Mouse (Mus musculus) right cerebral cortex, postnatal 36 days (tissue): ENCODE results near the gene Olfr1217.
"Not testable (repeated sequence)": the region's sequence is repeated elsewhere in the genome, so short reads cannot be mapped to it uniquely, and the experiment has no call there.

Experiments used
- DNase-seq, 2 experiments: peaks; one replicate each; pipeline ENCODE4 v3.0.0; 2022; ENCODE audit warnings: low spot score in 2 of 2, mixed read lengths in 1 of 2

Gene Olfr1217

DNA sequence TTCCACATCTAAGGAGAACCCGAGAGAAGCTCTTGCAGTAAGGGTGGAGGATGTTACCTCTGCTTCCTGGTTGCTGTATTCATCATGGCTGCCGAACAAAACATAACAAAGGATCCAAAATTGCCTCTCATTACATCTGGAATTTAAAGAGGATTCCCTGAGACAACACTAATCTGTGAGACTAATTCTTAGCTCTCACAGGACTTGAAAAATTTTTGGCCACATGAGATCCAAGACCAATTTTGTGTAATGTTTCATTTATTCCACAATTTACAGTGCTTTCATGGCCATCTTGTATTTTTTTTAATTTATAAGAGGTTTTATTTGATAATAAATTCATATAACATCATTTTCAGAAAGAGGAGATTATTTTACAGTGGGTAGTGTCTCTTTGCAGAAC lies at the start of gene Olfr1217:
Olfr1217 (minus strand) TSS at position 101 of the 400 bp plus-strand sequence.
- DNase-seq: no peak

DNA sequence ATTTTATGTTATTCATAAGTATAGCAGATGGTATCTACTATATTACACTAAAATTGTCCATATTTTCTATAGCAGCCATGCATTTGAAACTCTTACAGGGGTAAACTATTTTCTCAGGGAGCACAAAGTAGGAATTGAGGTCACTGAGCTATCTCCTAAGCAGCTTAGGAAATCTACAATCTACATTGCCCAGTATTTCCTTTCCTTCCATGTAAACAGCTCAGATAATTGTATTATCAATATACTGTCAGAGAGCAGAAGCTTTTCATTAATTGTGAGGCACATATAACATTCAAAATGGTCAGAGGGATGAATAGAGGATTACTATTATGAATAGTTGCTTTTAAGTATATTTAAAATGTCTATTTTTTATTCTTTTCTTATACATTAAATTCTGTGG lies 49.6 kb upstream of the Olfr1217 start:
- DNase-seq: no peak

DNA sequence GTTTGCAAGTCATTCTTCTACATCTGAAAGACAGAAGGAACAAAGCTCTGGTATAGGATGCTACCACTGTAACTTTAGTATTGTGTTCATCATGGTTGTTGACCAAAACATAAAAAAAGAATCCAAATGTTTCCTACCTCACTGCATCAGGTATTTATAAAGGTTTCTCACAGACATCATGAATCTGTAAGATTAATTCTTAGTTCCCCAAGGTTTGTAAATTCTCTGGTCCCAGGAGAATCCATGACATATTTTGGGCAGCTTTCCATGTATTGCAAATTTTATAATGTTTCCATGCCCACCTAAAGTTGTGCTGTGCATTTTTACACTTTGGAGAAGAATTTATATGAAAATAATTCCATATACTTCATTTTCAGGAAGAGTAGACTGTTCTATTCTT lies 29.2 kb upstream of the Olfr1217 start, which contains the start of gene Olfr1218:
Olfr1218 (minus strand) TSS at position 101 of the 400 bp plus-strand sequence.
- no peak for DNase-seq

DNA sequence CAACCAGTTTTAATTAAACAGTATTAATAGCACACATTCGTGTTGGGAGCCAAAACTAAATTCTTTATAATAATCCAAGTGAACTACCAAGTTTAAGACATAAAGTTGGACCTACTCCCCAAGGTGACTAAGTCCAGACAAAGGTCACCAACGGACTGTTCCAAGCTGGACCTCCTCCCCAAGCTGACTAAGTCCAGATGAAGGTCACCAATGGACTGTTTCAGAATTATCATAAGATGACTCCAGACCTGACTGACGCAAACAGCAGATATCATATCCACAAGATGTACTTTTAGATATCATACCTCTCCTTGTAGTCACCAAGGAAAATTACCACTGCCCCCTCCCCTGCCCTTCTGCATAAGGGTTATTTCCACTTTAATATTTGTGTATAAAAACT lies 10.4 kb downstream of the Olfr1217 start:
- not testable (repeated sequence) for DNase-seq

DNA sequence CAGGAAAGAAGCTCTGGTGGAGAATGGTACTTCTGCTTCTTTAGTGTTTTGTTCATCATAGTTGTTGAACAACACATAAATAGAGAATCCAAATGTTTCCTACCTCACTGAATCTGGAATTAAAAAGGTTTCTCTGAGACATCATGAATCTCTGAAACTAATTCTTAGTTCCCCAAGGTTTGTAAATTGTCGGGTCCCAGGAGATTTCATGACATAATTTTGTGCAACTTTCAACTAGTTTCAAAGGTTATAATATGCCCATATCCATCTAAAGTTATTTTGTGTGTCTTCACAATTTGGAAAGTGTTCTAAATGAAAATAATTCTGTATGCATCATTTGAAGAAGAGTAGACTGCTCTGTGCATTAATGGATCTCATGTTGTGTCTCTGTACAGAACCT lies 13.6 kb downstream of the Olfr1217 start, which contains the start of gene Olfr1216:
Olfr1216 (minus strand) TSS at position 101 of the 400 bp plus-strand sequence.
- DNase-seq: no peak

DNA sequence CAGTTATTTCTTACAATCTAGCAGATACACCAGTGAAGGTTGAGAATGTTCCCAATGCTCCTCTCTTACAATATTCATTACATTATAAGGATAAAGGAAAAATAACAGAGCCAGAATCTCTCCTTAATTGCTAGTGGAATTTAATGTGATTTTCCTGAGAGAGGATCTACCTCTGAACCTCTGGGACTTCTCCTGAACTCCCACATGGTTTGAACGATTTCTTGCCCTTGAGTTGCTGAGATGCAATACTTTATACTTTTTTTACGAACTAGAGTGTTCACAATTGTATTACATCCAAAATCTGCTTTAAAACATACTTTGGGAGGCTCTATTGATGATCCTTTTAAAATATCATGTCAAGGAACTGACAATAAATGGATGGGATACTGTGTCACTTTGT lies 25.0 kb downstream of the Olfr1217 start, which contains the start of gene Olfr1215:
Olfr1215 (minus strand) TSS at position 101 of the 400 bp plus-strand sequence.
- DNase-seq: no peak

DNA sequence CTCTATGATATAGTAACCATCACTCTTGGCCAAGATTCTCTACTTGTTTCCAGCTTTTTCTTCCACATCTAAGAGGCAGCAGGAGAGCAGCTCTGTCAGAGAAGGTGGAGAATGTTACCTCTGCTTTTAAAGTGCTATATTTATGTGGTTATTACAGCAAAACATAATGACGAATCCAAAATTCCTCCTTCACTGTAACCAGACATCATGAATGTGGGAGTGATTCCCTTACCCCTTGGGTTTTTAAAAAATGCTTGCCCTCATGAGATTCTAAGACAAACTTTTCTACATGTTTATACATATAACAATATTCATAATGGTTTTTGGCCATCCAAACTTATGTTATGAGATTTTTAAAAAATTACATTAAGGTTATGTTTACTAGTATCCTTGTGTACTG lies 39.3 kb downstream of the Olfr1217 start, which contains the start of gene Olfr1214:
Olfr1214 (minus strand) TSS at position 101 of the 400 bp plus-strand sequence.
- no peak for DNase-seq

DNA sequence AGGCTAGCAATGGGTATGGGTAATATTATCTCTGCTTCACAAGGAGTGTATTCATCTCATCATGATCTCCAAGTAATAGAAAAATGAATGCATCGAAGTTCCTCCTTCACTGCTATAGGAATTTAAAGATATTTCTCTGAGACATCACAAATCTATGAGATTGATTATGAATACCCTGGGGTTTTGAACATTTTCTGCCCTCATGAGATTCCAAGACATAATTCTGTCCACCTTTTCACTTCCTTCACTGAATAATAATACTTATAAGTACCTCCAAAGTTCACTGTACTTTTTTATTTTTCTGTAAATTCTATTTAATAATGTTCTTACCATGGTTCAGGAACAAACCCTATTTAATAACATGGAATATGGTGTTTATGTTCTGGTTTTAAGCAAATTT lies 51.7 kb downstream of the Olfr1217 start, which contains the start of gene Gm13762:
Gm13762 (minus strand) TSS at position 101 of the 400 bp plus-strand sequence.
- no peak for DNase-seq
